Mouse (Mus musculus): ENCODE data around the gene Ttll5.

DNA sequence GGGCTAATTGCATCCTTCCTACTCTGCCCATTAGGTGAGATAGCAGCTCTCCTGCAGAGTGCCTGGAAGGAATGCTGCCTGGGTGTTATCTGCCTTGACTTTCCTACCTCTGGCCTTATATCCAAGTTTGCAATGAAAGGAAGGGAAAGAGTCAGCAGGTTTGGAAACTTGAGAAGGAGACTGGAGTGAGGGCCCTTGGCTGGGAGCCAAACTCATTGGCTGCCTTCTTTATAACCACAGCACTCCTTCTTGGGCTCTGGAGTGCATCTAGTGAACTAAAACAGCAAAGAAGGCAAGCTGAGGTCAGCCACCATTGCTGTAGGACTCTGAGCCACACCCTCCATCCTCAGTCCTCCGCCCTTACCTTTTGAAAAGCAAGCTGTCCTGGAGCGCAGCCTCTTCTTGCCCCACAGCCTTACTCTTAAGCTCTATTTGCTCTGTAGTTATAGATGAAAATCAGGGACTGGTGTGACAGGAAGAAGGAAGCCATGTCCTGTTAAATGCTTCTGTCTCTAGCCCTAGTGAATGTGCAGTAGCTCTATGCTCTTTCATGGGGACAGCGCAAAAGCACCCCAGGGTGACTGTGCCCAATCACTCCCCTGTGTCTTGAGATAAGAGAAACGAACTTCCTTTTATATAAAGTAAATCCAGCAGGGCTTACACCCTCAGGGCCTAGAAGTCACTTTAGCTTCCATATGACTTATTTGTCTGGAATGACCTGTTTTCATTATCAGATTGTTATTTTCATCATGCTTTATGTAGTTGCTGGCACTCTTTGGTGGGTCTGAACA is 198.8 kb downstream of the Ttll5 start:
- TF ChIP-seq TAL1 (conservative IDR thresholded peaks at IDR 0.05; ENCODE audit: low read depth, low read length), result no peak
- no peak for TF ChIP-seq CTCF (IDR thresholded peaks at IDR 0.05; ENCODE audit: low read depth, low read length)
- TF ChIP-seq GATA1 (IDR thresholded peaks at IDR 0.05; ENCODE audit: borderline replicate concordance, low read length), result no peak
